Mouse (Mus musculus) right cerebral cortex, postnatal 36 days (tissue): ENCODE data around the gene Esyt1.

Experiments used
- DNase-seq, 2 experiments: peaks; one replicate each; pipeline ENCODE4 v3.0.0; 2022; ENCODE audit warnings: low spot score in 2 of 2, mixed read lengths in 1 of 2

Gene Esyt1

GRCm38 (mm10) chr10:128487861-128488712, 37.6 kb downstream of the Esyt1 start:
- DNase-seq: no peak

DNA sequence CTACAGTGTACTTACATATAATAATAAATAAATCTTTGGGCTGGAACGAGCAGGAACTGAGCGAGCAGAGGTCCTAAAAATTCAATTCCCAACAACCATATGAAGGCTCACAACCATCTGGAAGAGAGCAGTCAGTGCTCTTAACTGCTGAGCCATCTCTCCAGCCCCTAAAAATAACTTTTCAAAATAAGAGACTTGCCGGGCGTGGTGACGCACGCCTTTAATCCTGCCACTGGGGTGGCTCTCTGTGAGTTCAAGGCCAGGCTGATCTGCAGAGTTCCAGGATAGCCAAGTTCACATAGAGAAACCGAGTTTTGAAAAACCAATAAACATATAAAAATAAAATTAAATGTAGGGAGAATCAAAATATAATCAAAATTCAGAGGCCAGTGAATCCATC, 39.3 kb downstream of the Esyt1 start:
- no peak for DNase-seq

GRCm38 (mm10) chr10:128474366-128474765, 51.3 kb downstream of the Esyt1 start:
- DNase-seq: no peak

GRCm38 (mm10) chr10:128460270-128460630, 65.4 kb downstream of the Esyt1 start:
- no peak for DNase-seq
